Mouse (Mus musculus): ENCODE measurements around the gene Thbs3.

The Thbs3 gene

GRCm38 (mm10) chr3:89251365-89251895 lies 36.5 kb downstream of the Thbs3 start:
- DNase-seq (ENCODE audit: low read depth, low spot score), result no peak

GRCm38 (mm10) chr3:89254994-89255393 lies 40.0 kb downstream of the Thbs3 start:
- DNase-seq (ENCODE audit: low read depth, low spot score), result no peak

- DNase-seq (ENCODE audit: low read depth, low spot score), result no peak
Observed at GRCm38 (mm10) chr3:89256177-89256576, 41.2 kb downstream of the Thbs3 start.

- no peak for DNase-seq (ENCODE audit: low read depth, low spot score)
Observed at GRCm38 (mm10) chr3:89259076-89259475, 44.1 kb downstream of the Thbs3 start, which contains the start of gene Dpm3. Gene Dpm3 (plus strand): TSS chr3:89259358.

GRCm38 (mm10) chr3:89260211-89260610 lies 45.2 kb downstream of the Thbs3 start:
- no peak for DNase-seq (ENCODE audit: low read depth, low spot score)

GRCm38 (mm10) chr3:89262417-89262816 lies 47.4 kb downstream of the Thbs3 start:
- no peak for DNase-seq (ENCODE audit: low read depth, low spot score)

GRCm38 (mm10) chr3:89266439-89266893 lies 51.5 kb downstream of the Thbs3 start:
- DNase-seq (ENCODE audit: low read depth, low spot score), result peak; percentile 68

GRCm38 (mm10) chr3:89268916-89269315 lies 53.9 kb downstream of the Thbs3 start:
- DNase-seq (ENCODE audit: low read depth, low spot score), result no peak

- no peak for DNase-seq (ENCODE audit: low read depth, low spot score)
Observed at GRCm38 (mm10) chr3:89270051-89270755, 55.2 kb downstream of the Thbs3 start, which contains the start of gene Slc50a1. Gene Slc50a1 (minus strand): TSS chr3:89270570.

- no peak for DNase-seq (ENCODE audit: low read depth, low spot score)
Observed at GRCm38 (mm10) chr3:89270891-89271290, 55.9 kb downstream of the Thbs3 start.

- no peak for DNase-seq (ENCODE audit: low read depth, low spot score)
Observed at GRCm38 (mm10) chr3:89271760-89272159, 56.8 kb downstream of the Thbs3 start.

GRCm38 (mm10) chr3:89276061-89276460 lies 61.1 kb downstream of the Thbs3 start:
- no peak for DNase-seq (ENCODE audit: low read depth, low spot score)
